Mouse (Mus musculus): ENCODE data around the gene AC170998.1. TPM values are rescaled to one million over a fixed set of nuclear protein-coding genes. Genes with fewer than 3 reads are reported as not detected.

Gene AC170998.1
- polyA plus RNA-seq, 1 experiment = 8.5 TPM

DNA sequence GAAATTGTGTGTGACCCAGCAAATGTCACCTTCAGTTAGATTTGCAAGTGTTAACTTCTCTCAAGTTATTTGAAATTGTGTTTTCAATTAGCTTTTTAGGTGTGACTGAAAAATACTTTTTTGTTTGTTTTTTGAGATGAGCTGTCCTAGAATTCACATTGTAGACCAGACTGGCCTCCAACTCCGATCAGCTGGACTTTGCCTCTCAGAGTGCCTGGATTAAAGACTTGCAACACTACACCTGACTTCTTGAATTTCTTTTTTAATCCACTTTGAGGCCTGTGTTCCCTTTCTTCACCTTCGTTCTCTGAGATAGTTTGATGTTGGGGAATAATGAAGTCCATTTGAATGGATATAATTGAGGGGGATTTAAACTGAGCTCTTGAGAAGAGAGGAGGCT lies 31.8 kb upstream of the AC170998.1 start:
- Histone ChIP-seq H3K27ac (ENCODE audit: insufficient read depth, low read length) (no peak overlapping the region), H3K36me3 (ENCODE audit: control insufficient read depth, insufficient read depth, low read length, poor library complexity, severe bottlenecking) (peaks cover 3% of the 10 kb centered on the region; the same call in 1 of the 2 replicates), H3K27me3 (ENCODE audit: control insufficient read depth, insufficient read depth, low read length, poor library complexity, severe bottlenecking) (no peaks in the 10 kb centered on the region), H3K9me3 (replicated peaks; ENCODE audit: control insufficient read depth, insufficient read depth, low read length, poor library complexity, severe bottlenecking) (no peaks in the 10 kb centered on the region), H3K9ac (ENCODE audit: low read depth, poor library complexity, severe bottlenecking) (no peak overlapping the region), H3K4me3 (ENCODE audit: low read depth, low read length) (no peak overlapping the region), H3K4me1 (ENCODE audit: control insufficient read depth, insufficient read depth, low read length) (peaks cover 6% of the 10 kb centered on the region)
- TF ChIP-seq POLR2A (IDR thresholded peaks at IDR 0.05; ENCODE audit: insufficient read depth, low read length) (no peak), EP300 (IDR thresholded peaks at IDR 0.05; ENCODE audit: insufficient read depth, low read depth, low read length) (no peak), CTCF (IDR thresholded peaks at IDR 0.05; ENCODE audit: low read depth, low read length) (no peak)

DNA sequence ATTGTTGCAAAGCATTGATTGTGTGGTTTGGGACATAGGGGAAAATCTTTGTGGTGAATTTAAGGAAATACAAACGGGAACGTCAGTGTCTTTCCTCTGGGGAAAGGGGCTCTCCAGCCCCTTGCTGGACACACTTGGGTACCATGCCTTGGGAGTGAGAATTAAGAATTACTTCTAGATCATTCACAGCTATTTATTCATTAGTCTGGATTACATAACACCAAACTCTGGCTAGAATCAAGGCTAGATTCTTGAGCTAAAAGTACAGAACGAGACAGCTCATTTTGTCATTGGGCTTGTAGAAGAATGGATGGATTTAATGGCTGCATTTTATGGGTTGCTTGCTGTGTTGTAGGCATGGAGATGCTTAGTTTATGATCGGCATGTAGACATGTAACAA lies 31.1 kb upstream of the AC170998.1 start:
- H3K27me3 ChIP-seq (ENCODE audit: control insufficient read depth, insufficient read depth, low read length, poor library complexity, severe bottlenecking) = no peaks in the 10 kb centered on the region
- TF ChIP-seq CTCF (IDR thresholded peaks at IDR 0.05; ENCODE audit: low read depth, low read length) = no peak

DNA sequence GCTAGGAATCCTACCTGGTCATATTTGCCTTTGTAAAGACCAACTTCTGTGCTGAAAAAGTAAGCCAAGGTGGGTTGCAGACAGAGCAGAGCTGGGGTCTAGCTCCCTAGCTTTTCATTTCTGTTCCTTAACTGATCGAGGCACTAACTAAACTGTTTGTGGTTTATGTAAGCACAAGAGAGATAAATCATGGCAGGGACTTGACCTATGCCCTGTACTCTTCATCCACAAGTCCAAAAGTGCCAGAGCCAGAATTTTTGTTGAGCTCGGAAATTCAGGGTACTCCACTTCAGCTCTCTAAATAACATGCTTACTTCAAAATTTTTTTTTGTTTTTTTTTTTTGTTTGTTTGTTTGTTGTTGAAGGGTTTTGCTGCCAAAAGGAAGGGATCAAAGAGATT lies 29.2 kb upstream of the AC170998.1 start:
- Histone ChIP-seq H3K36me3 (ENCODE audit: control insufficient read depth, insufficient read depth, low read length, poor library complexity, severe bottlenecking) (peaks cover 3% of the 10 kb centered on the region; the same call in 1 of the 2 replicates), H3K9ac (ENCODE audit: low read depth, poor library complexity, severe bottlenecking) (no peak overlapping the region), H3K9me3 (replicated peaks; ENCODE audit: control insufficient read depth, insufficient read depth, low read length, poor library complexity, severe bottlenecking) (no peaks in the 10 kb centered on the region), H3K27me3 (ENCODE audit: control insufficient read depth, insufficient read depth, low read length, poor library complexity, severe bottlenecking) (no peaks in the 10 kb centered on the region), H3K4me3 (ENCODE audit: low read depth, low read length) (no peak overlapping the region), H3K27ac (ENCODE audit: insufficient read depth, low read length) (no peak overlapping the region), H3K4me1 (ENCODE audit: control insufficient read depth, insufficient read depth, low read length) (peaks cover 6% of the 10 kb centered on the region)
- TF ChIP-seq POLR2A (IDR thresholded peaks at IDR 0.05; ENCODE audit: insufficient read depth, low read length) (no peak), EP300 (IDR thresholded peaks at IDR 0.05; ENCODE audit: insufficient read depth, low read depth, low read length) (no peak), CTCF (IDR thresholded peaks at IDR 0.05; ENCODE audit: low read depth, low read length) (no peak)

More for the DNA sequence above, 31.1 kb upstream of the AC170998.1 start:
- Histone ChIP-seq H3K4me1 (ENCODE audit: control insufficient read depth, insufficient read depth, low read length) (peaks cover 6% of the 10 kb centered on the region), H3K9ac (ENCODE audit: low read depth, poor library complexity, severe bottlenecking) (no peak overlapping the region), H3K36me3 (ENCODE audit: control insufficient read depth, insufficient read depth, low read length, poor library complexity, severe bottlenecking) (peaks cover 3% of the 10 kb centered on the region; the same call in 1 of the 2 replicates), H3K4me3 (ENCODE audit: low read depth, low read length) (no peak overlapping the region), H3K27ac (ENCODE audit: insufficient read depth, low read length) (no peak overlapping the region), H3K9me3 (replicated peaks; ENCODE audit: control insufficient read depth, insufficient read depth, low read length, poor library complexity, severe bottlenecking) (no peaks in the 10 kb centered on the region)

DNA sequence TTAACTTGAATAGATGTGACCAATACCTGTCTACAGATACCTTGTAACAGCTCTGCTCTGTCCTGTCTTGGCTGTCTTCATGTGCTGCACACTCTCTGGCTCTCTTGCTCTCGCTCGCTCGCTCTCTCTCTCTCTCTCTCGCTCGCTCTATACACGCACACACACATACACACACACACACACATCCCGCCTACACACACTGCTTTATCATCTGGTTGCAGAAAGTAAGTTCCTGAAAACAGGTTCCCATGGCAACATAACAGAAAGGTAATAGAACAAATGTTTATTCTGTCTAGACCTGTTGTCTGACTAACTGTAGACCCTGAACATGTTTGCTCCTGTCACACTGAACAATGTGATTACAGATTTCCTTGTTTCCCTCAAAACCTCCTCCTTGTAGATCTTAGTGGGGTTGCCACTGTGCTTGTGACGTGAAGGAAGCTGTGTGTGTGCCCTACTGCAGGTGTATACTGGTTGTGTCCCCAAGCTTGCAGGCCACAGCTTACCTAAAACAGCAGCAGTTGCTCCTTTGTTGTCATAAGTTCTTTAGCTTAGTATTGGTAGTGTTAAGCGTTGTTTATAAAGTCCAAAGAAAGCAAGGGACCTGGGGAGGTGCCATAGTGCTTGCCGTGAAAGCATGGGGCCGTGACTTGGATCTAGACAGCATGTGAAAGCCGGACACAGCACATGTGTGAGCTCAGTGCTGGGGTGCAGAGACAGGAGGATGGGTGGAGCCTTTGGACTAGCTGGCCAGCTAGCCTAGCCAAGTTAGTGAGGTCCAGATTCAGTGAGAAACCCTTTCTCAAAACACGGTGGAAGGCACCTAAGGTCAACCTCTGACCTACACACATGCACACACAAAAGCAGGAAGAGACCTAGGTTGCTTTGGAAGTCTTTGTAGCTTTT lies 28.3 kb upstream of the AC170998.1 start:
- H3K36me3 ChIP-seq (ENCODE audit: control insufficient read depth, insufficient read depth, low read length, poor library complexity, severe bottlenecking) = peaks cover 3% of the 10 kb centered on the region; the same call in 1 of the 2 replicates
- no peaks in the 10 kb centered on the region for H3K9me3 ChIP-seq (replicated peaks; ENCODE audit: control insufficient read depth, insufficient read depth, low read length, poor library complexity, severe bottlenecking)
- TF ChIP-seq EP300 (IDR thresholded peaks at IDR 0.05; ENCODE audit: insufficient read depth, low read depth, low read length) (no peak), CTCF (IDR thresholded peaks at IDR 0.05; ENCODE audit: low read depth, low read length) (no peak), POLR2A (IDR thresholded peaks at IDR 0.05; ENCODE audit: insufficient read depth, low read length) (no peak)
- no peak overlapping the region for H3K4me3 ChIP-seq (ENCODE audit: low read depth, low read length)
- H3K9ac ChIP-seq (ENCODE audit: low read depth, poor library complexity, severe bottlenecking) = no peak overlapping the region
- peaks cover 6% of the 10 kb centered on the region for H3K4me1 ChIP-seq (ENCODE audit: control insufficient read depth, insufficient read depth, low read length)
- no peaks in the 10 kb centered on the region for H3K27me3 ChIP-seq (ENCODE audit: control insufficient read depth, insufficient read depth, low read length, poor library complexity, severe bottlenecking)
- H3K27ac ChIP-seq (ENCODE audit: insufficient read depth, low read length) = no peak overlapping the region

DNA sequence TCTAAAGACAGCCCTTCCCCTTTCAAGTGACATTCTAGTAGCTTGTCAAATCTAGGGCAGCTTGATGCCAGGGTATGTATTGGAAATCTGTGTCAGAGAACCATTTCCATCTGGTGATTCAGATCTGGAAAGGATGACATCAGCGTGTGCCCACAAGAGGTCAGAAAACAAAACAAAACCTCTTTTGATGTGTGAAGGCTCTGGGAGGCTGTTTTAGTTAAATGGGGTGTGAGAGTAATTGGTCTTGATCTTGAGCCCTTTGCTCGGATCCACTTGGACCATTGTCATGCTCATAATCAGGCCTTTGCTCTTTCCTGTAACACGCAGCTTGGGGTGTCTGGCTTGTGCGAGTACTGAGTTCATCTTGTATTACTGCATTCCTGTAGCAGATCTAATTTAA lies 27.6 kb upstream of the AC170998.1 start:
- H3K27ac ChIP-seq (ENCODE audit: insufficient read depth, low read length) = no peak overlapping the region
- no peaks in the 10 kb centered on the region for H3K27me3 ChIP-seq (ENCODE audit: control insufficient read depth, insufficient read depth, low read length, poor library complexity, severe bottlenecking)
- H3K4me1 ChIP-seq (ENCODE audit: control insufficient read depth, insufficient read depth, low read length) = peaks cover 6% of the 10 kb centered on the region
- H3K9ac ChIP-seq (ENCODE audit: low read depth, poor library complexity, severe bottlenecking) = no peak overlapping the region
- no peak overlapping the region for H3K4me3 ChIP-seq (ENCODE audit: low read depth, low read length)
- no peaks in the 10 kb centered on the region for H3K9me3 ChIP-seq (replicated peaks; ENCODE audit: control insufficient read depth, insufficient read depth, low read length, poor library complexity, severe bottlenecking)
- no peak for TF ChIP-seq POLR2A (IDR thresholded peaks at IDR 0.05; ENCODE audit: insufficient read depth, low read length)
- TF ChIP-seq CTCF (IDR thresholded peaks at IDR 0.05; ENCODE audit: low read depth, low read length) = no peak
- TF ChIP-seq EP300 (IDR thresholded peaks at IDR 0.05; ENCODE audit: insufficient read depth, low read depth, low read length) = no peak
- H3K36me3 ChIP-seq (ENCODE audit: control insufficient read depth, insufficient read depth, low read length, poor library complexity, severe bottlenecking) = peaks cover 3% of the 10 kb centered on the region; the same call in 1 of the 2 replicates

DNA sequence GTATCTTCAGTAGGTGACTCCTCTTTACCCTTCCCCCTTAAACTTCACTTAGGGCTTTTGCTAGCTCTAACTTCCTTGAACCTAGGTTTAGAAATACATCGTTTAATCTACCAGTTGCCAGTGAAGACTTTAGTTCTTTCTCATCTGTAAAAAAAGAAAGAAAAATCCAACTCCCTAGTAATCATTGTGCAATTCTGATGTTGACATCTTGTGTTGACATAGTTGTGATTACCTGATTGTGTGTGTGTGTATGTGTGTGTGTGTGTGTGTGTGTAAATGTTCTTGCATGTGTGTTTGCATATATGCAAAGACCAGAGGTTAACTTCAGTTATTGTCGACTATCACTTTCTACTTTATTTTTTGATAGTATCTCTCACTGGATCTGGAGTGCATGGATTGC lies 27.2 kb upstream of the AC170998.1 start:
- H3K4me1 ChIP-seq (ENCODE audit: control insufficient read depth, insufficient read depth, low read length) = peaks cover 3% of the 10 kb centered on the region
- H3K36me3 ChIP-seq (ENCODE audit: control insufficient read depth, insufficient read depth, low read length, poor library complexity, severe bottlenecking) = peaks cover 3% of the 10 kb centered on the region; the same call in 1 of the 2 replicates
- no peak overlapping the region for H3K27ac ChIP-seq (ENCODE audit: insufficient read depth, low read length)
- no peaks in the 10 kb centered on the region for H3K9me3 ChIP-seq (replicated peaks; ENCODE audit: control insufficient read depth, insufficient read depth, low read length, poor library complexity, severe bottlenecking)
- no peak overlapping the region for H3K9ac ChIP-seq (ENCODE audit: low read depth, poor library complexity, severe bottlenecking)
- no peaks in the 10 kb centered on the region for H3K27me3 ChIP-seq (ENCODE audit: control insufficient read depth, insufficient read depth, low read length, poor library complexity, severe bottlenecking)
- TF ChIP-seq EP300 (IDR thresholded peaks at IDR 0.05; ENCODE audit: insufficient read depth, low read depth, low read length) (no peak), POLR2A (IDR thresholded peaks at IDR 0.05; ENCODE audit: insufficient read depth, low read length) (no peak), CTCF (IDR thresholded peaks at IDR 0.05; ENCODE audit: low read depth, low read length) (no peak)
- no peak overlapping the region for H3K4me3 ChIP-seq (ENCODE audit: low read depth, low read length)
